Mouse (Mus musculus) T-cell, adult 66 days (primary cell): ENCODE measurements around the gene Plpp3. TPM values are rescaled to one million over a fixed set of nuclear protein-coding genes. Genes with fewer than 3 reads are reported as not detected.

ENCODE experiments used
- total RNA-seq, 2 experiments: library from RNA; stranded (reverse); gene quantifications; 3 replicates in 1 of 2; 4 replicates in 1 of 2; pipeline ENCODE4 v1.2.4; 2023

Plpp3 gene
- total RNA-seq = under 1 TPM in 1 of 2 experiments, not detected in 1; 0.84 TPM

GRCm38 (mm10) chr4:105157276-105158168 lies at the start of gene Plpp3:
Plpp3 (plus strand) TSS chr4:105157347.

DNA sequence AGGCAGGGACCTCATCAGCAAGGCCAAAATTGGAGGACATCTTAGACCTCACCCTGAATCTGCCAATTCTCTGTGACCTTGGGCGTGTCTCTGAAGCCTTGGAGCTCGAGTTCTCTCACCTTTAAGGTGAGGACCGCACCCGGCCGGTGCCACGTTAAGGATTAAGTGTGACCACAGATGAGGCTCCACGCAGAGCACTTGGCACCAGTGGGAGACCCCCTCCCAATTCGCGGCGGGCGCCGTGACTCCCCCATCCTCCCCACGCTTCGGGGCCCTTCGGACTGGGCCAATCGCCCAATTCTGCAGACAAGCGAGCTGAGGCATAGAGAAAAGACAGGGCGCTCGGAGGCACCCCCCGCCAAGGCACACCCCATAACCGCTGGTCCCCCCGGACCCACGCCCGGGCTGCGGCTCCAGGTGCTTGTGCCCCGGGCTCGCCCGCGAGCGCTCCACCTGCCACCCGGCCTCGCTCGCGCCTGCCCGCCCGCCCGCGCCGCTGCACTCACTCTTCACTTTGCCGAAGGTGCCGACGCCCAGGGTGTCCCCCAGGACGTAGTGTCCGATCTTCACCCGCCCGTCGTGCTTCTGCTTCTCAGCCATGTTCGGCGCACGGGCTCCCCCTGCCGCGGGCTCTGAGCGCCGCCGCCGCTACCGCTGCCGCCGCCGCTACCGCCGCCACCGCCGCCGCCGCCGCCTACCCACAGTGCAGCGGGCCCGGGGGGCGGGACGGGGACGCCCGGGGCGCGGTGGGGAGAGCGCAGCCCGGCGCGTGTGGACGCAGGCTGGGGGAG lies 47.8 kb upstream of the Plpp3 start, which contains the start of gene Prkaa2:
TSS of gene Prkaa2 (minus strand) at position 692 of the 791 bp plus-strand sequence.

Other genes with a start within 250 kb of the Plpp3 start
- gene Fyb2, start 243.9 kb upstream of the Plpp3 start, total RNA-seq = not detected
- not detected for gene Prkaa2, start 47.5 kb upstream of the Plpp3 start, total RNA-seq